Mouse (Mus musculus): ENCODE data around the gene Cop1. TPM values are rescaled to one million over a fixed set of nuclear protein-coding genes. Genes with fewer than 3 reads are reported as not detected.

The Cop1 gene
- polyA plus RNA-seq, 1 experiment, result 96.3 TPM

DNA sequence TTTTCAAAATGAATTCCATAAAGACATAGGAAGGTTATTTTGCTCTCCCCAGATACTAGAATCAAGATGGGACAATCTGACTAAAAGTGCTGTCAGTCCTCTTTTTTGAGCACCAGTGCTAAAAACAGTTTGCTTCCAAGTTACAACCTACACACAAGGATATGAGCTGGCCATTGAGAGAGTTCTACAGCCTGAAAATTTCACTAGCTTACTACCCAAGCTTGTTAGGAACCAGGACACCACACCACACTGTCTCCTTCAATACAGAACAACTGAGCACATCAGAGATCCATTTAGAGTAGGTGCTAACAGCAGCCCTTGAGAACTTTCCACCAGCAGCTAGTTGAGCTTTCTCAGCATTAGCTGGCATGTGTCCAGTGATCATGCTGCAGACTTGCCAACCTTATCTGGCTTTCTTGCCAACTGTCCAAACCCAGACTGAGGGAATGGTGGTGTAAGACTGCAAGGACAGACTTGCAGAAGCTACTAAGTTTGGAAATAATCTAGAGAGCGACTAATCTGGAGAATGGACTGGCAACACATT is 123.0 kb downstream of the Cop1 start:
- Histone ChIP-seq H3K4me1 (ENCODE audit: control insufficient read depth, insufficient read depth, insufficient read length, low read length) (no peaks in the 10 kb centered on the region), H3K4me3 (ENCODE audit: insufficient read depth, low read depth, low read length) (no peak overlapping the region), H3K27ac (replicated peaks; ENCODE audit: low read depth, low read length) (no peak overlapping the region)

- no peaks in the 10 kb centered on the region for H3K4me1 ChIP-seq (ENCODE audit: control insufficient read depth, insufficient read depth, insufficient read length, low read length)
- H3K4me3 ChIP-seq (ENCODE audit: insufficient read depth, low read depth, low read length), result no peak overlapping the region
- H3K27ac ChIP-seq (replicated peaks; ENCODE audit: low read depth, low read length), result no peak overlapping the region
These were observed 126.6 kb downstream of the Cop1 start for GRCm38 (mm10) chr1:159358713-159359112.

DNA sequence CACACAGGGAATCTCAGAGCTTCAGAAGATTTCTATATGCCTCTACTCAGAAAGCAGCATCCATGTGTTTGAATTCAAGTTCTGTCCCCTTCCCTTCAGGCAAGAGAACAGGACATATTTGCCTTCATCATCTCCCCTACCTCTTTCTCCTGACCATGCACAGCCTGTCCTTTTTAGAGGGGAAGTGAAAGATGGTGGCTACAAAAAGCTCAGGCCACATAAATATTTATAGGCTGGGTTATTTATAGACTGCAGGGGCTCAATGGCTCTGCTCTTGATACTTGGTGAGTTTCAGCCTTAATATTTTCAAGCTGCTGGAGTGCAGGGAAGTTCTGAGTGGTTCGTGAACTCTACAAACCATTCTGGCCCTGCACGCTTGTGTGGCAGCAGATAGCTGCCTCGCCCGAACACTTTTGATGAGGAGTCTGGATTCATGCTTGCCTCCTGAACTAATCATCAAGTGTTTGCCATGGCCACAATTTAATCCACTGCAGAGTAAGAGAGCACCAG is 139.8 kb downstream of the Cop1 start:
- Histone ChIP-seq H3K4me1 (ENCODE audit: control insufficient read depth, insufficient read depth, insufficient read length, low read length) (no peaks in the 10 kb centered on the region), H3K4me3 (ENCODE audit: insufficient read depth, low read depth, low read length) (no peak overlapping the region), H3K27ac (replicated peaks; ENCODE audit: low read depth, low read length) (no peak overlapping the region)

DNA sequence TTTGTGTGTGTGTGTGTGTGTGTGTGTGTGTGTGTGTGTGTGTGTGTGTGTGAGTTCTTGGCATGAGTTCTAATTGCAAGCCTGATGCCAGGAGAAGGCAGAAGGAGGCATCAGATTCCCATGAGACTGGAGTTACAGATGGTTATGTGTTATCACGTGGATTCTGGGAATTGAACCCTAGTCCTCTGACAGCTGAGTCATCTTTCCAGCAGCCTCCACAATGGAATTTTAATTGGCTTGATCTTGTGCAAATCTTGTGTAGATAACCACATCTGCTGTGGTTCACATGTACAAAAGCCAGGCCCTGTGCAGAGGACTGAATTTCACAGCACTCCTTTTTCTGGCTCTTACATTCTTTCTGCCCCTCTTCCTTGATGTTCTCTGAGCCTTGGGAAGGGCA is 150.1 kb downstream of the Cop1 start:
- no peak overlapping the region for H3K27ac ChIP-seq (replicated peaks; ENCODE audit: low read depth, low read length)
- no peak overlapping the region for H3K4me3 ChIP-seq (ENCODE audit: insufficient read depth, low read depth, low read length)
- H3K4me1 ChIP-seq (ENCODE audit: control insufficient read depth, insufficient read depth, insufficient read length, low read length), result no peaks in the 10 kb centered on the region

DNA sequence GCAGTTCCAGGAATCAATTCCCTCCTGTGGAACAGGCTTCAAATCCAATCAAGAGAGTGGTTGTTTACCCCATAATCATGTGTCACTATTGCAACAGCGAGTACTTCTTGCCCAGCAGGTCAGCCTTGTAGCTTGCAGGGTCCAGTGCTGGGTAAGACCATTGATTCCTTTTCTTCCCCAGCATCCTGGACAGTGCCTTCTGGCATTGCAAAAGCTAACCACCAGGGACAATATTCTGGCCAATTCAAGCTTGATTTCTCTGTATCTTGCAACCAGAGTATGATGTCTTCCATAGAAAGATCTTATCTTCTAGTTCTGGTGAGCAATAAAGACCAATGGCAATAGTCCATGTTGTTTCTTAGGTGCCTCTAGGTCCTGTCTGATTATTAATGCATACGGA is 150.8 kb downstream of the Cop1 start:
- Histone ChIP-seq H3K4me1 (ENCODE audit: control insufficient read depth, insufficient read depth, insufficient read length, low read length) (no peaks in the 10 kb centered on the region), H3K4me3 (ENCODE audit: insufficient read depth, low read depth, low read length) (no peak overlapping the region), H3K27ac (replicated peaks; ENCODE audit: low read depth, low read length) (no peak overlapping the region)

GRCm38 (mm10) chr1:159386458-159386857 is 154.3 kb downstream of the Cop1 start:
- Histone ChIP-seq H3K4me3 (ENCODE audit: insufficient read depth, low read depth, low read length) (no peak overlapping the region), H3K4me1 (ENCODE audit: control insufficient read depth, insufficient read depth, insufficient read length, low read length) (no peaks in the 10 kb centered on the region), H3K27ac (replicated peaks; ENCODE audit: low read depth, low read length) (no peak overlapping the region)

GRCm38 (mm10) chr1:159388565-159389024 is 156.5 kb downstream of the Cop1 start:
- Histone ChIP-seq H3K4me1 (ENCODE audit: control insufficient read depth, insufficient read depth, insufficient read length, low read length) (no peaks in the 10 kb centered on the region), H3K27ac (replicated peaks; ENCODE audit: low read depth, low read length) (no peak overlapping the region), H3K4me3 (ENCODE audit: insufficient read depth, low read depth, low read length) (no peak overlapping the region)

GRCm38 (mm10) chr1:159390049-159390448 is 157.9 kb downstream of the Cop1 start:
- Histone ChIP-seq H3K27ac (replicated peaks; ENCODE audit: low read depth, low read length) (no peak overlapping the region), H3K4me3 (ENCODE audit: insufficient read depth, low read depth, low read length) (no peak overlapping the region), H3K4me1 (ENCODE audit: control insufficient read depth, insufficient read depth, insufficient read length, low read length) (no peaks in the 10 kb centered on the region)

DNA sequence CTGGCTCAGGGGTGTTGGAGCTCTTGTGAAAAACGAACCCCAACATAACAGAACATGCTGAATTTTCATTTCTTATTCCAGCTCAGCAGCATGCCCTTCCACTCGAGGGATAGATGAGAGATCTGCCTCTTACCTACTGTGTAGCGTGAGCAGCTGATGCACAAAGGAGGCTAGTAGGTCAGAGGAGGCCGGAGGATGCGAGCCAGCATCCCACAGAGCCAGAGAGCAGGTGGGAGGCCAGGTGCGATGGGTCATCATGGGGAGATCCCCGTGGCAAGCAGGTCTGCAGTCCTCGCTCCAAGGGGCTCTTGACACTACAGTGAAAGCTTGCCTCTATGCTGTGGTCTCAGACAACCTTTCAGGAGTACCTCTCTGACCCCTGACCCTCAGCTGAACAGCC is 160.5 kb downstream of the Cop1 start:
- no peak overlapping the region for H3K27ac ChIP-seq (replicated peaks; ENCODE audit: low read depth, low read length)
- H3K4me3 ChIP-seq (ENCODE audit: insufficient read depth, low read depth, low read length), result no peak overlapping the region
- no peaks in the 10 kb centered on the region for H3K4me1 ChIP-seq (ENCODE audit: control insufficient read depth, insufficient read depth, insufficient read length, low read length)

DNA sequence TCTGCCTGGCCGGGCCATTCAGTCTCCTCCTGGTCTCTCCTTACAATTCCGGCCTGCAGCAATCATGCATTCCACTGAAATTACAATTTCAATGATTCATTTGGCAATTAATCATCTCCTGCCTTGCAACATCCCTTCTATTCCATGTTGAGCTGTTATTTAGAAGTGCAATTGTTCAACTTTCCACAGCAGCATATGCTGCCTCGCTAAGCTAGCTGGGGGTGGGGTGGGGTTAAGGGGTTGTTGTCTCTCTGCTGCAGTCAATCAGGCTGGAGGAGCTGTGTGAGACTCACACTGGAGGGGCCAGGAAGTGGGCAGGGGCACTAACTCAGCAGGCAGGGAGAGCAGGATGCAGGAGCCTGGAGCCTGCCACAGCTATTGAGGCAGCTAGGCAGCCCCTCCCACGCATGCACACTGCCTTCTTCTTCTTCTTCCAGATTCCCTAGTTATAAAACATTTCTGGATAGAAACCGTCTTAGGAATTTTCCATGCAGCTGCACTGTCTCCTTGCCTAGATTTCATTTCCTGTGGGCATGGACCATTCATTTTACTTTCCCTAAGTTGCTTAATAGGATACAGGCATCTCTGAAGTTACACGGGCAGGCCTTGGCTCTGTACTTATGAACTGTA is 161.1 kb downstream of the Cop1 start:
- Histone ChIP-seq H3K27ac (replicated peaks; ENCODE audit: low read depth, low read length) (0 out of 2 replicates have a peak overlapping the region, but pooled peaks have one; percentile 12), H3K4me3 (ENCODE audit: insufficient read depth, low read depth, low read length) (no peak overlapping the region), H3K4me1 (ENCODE audit: control insufficient read depth, insufficient read depth, insufficient read length, low read length) (no peaks in the 10 kb centered on the region)

DNA sequence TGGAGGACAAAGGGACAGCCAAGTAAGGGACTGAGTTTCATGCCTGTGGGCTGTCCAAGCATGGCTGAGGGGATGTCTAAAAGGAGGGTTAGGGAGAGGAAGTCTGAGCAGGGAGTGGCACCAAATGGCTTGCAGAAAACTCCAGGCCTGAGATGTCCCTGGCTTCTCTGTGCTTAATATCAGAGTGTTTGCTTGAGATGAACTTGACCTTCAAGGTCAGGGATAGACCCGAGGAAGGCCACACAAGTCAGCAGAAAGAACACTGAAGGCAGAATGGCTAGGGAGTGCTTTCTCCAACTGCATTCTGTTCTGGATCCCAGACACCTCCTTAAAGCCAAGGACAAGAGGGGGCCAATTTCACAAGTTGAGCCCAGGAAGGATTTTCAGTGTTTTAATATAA is 161.8 kb downstream of the Cop1 start:
- H3K4me3 ChIP-seq (ENCODE audit: insufficient read depth, low read depth, low read length), result no peak overlapping the region
- no peaks in the 10 kb centered on the region for H3K4me1 ChIP-seq (ENCODE audit: control insufficient read depth, insufficient read depth, insufficient read length, low read length)
- H3K27ac ChIP-seq (replicated peaks; ENCODE audit: low read depth, low read length), result peak overlapping the region; percentile 36; the same call in 1 of the 2 replicates

DNA sequence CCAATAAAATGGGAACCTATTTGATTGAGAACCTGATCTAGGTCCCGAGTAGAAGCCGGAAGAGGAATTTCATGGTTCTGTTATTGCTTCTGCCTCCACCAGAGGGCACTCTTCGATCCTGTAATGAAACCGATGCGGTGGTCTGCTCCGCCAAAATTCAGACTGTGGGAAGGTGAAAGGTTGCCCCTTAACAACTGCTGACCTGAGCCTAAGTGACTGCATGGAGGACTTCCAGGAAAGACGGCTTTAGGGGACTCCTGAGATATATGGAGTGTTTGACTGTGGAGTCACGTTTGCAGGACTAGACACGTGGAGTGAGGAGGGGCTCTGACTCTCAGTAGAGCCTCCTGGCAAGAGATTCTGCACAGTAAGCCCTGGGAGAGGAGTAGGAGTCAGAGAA is 164.4 kb downstream of the Cop1 start:
- 0 out of 2 replicates have a peak overlapping the region, but pooled peaks have one; percentile 11 for H3K4me3 ChIP-seq (ENCODE audit: insufficient read depth, low read depth, low read length)
- no peak overlapping the region for H3K27ac ChIP-seq (replicated peaks; ENCODE audit: low read depth, low read length)
- no peaks in the 10 kb centered on the region for H3K4me1 ChIP-seq (ENCODE audit: control insufficient read depth, insufficient read depth, insufficient read length, low read length)
